Mouse (Mus musculus): ENCODE data around the gene Gm9945.

The Gm9945 gene

DNA sequence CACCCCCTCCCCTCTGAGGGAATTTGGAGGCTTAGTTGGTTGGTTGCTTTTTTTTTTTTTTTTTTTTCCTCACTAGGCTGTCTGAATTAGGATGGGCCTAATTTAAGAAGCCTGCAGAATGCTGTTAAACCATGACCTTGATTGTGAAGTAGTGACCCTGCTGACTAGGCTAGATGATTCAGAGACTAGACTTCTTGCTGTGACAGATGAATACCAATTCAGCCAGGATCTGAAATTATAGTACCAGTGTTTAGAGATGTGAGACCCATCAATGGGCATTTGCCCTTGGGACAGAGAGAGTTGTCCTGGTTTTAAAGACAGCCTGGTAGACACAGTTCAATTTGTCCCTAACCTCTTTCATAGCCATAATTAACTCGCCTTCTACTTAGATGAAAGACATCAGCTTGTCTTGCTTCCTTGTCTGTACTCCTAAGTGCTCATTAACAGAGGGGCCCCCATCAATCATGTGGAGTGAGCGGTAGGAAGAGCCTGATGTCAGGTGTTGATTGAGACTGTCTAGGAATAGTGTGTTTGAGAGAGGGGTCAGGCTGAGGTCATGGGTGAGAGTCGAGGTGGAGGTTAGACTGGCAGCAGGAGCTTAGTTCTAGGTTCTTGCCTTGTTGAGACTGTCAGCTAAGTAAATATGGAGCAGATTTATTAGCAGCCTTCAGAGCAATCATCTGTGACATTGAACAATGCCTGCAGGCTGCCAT, 13.4 kb downstream of the Gm9945 start:
- DNase-seq (ENCODE audit: low spot score): no peak

- DNase-seq (ENCODE audit: low spot score): no peak
Measured at GRCm38 (mm10) chr11:53495417-53495816, 15.5 kb downstream of the Gm9945 start.

- no peak for DNase-seq (ENCODE audit: low spot score)
Measured at GRCm38 (mm10) chr11:53496946-53497345, 17.0 kb downstream of the Gm9945 start.

- DNase-seq (ENCODE audit: low spot score): peak; percentile 81
Measured at GRCm38 (mm10) chr11:53500569-53500968, 20.6 kb downstream of the Gm9945 start.

DNA sequence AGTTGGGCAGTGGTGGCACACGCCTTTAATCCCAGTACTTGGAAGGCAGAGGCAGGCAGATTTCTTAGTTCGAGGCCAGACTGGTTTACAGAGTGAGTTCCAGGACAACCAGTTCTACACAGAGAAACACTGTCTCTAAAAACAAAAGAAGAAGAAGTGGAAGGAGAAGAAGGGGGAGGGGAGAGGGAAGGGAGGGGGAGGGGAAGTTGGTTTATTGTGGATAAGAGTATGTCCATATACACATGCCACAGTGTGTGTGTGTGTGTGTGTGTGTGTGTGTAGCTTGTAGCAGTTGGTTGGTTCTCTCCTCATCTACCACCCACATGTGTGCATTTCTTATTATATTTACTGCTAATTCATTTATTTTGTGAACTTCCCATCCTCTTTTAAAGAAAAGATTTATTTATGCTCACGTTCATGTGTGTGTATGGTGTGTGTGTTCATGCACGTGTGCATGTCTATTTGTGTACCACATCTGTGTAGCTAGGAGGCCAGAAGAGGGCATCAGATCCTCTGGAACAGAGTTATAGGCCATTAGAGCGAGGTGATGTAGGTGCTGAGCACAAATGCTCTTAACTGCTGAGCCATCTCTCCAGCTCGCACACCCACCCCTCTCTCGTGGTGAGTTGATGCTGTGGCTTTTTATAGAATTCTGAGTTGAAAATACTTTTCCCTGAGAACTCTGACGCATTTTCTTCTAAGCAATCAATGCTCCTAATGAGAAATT, 22.2 kb downstream of the Gm9945 start:
- DNase-seq (ENCODE audit: low spot score): no peak

DNA sequence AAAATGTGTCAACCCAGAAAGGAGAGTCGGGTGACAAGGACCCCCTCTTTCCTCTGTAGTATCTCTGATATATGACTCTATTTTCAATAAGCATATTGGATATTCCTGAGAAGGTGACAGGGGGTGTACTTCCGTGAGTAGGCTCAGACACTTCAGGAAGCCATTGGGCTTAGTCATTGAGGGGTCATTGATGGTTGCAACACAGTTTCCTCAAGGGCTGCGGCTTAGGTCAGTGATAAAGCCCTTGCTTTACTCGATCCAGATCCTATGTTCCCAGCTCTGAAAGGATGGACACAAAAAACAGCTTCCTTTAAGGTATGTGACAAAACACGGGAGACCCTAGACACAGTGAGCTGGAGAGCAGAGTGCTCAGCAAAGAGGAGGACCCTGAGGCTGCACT, 23.8 kb downstream of the Gm9945 start:
- no peak for DNase-seq (ENCODE audit: low spot score)

GRCm38 (mm10) chr11:53504376-53504775, 24.4 kb downstream of the Gm9945 start:
- no peak for DNase-seq (ENCODE audit: low spot score)

DNA sequence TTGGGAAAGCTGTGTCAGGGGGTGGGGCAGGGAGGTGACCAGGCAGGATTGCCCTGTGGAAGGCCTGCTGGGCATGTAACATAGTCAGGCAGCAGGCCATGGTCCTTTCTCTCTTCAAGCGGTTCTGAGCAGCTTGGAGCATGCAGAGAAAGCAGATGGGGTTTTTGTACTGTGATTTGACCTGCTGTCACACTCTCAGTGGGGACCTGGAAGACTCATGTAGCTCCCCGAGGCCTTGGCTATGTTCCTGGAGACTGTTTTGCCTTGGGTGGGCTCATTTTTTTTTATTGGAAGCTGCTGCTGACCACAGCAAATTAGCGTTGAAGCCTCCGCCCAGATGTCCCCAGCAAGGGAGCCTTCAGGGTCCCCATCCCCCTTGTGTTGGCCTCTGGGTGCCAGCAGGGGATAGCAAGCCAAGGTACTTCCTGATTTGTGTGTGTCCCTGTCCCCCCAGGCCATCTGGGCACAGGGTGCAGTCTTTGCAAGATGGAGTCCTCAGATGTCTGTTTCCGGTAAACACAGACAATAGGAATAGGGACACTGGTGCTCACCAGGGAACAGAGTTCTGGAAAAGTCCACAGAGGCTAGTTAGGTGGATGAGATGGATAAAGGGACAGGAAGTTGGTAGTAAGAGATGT, 25.2 kb downstream of the Gm9945 start:
- no peak for DNase-seq (ENCODE audit: low spot score)

GRCm38 (mm10) chr11:53507098-53507805, 27.3 kb downstream of the Gm9945 start:
- no peak for DNase-seq (ENCODE audit: low spot score)

- DNase-seq (ENCODE audit: low spot score): no peak
Measured at GRCm38 (mm10) chr11:53508152-53508551, 28.2 kb downstream of the Gm9945 start.

DNA sequence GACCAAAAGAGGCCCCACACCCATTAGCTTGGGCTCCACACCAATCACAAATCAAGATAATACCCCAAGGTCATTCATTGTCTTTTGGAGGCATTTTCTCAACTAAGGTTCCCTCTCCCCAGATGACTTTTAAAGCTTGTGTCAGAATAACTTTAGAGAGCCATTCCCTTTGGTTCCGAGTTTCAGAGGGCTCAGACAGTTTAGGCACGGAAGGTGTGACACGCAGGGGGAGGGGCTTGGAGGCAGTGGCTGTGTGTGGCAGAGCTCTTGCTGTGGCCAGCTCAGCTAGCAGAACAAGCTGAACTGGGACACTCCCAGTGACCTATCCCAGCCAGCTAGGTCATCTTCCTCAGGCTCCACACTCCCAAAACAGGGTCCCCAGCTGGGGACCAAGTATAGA, 28.6 kb downstream of the Gm9945 start:
- no peak for DNase-seq (ENCODE audit: low spot score)

GRCm38 (mm10) chr11:53510351-53510750, 30.4 kb downstream of the Gm9945 start:
- no peak for DNase-seq (ENCODE audit: low spot score)

- DNase-seq (ENCODE audit: low spot score): no peak
Measured at GRCm38 (mm10) chr11:53516775-53517627, 37.0 kb downstream of the Gm9945 start.

- DNase-seq (ENCODE audit: low spot score): no peak
Measured at GRCm38 (mm10) chr11:53518759-53519158, 38.8 kb downstream of the Gm9945 start.

- peak; percentile 68 for DNase-seq (ENCODE audit: low spot score)
Measured at GRCm38 (mm10) chr11:53519207-53520121, 39.5 kb downstream of the Gm9945 start, which contains the start of gene Sept8. Gene Sept8, plus strand, starts transcription at chr11:53519257.

DNA sequence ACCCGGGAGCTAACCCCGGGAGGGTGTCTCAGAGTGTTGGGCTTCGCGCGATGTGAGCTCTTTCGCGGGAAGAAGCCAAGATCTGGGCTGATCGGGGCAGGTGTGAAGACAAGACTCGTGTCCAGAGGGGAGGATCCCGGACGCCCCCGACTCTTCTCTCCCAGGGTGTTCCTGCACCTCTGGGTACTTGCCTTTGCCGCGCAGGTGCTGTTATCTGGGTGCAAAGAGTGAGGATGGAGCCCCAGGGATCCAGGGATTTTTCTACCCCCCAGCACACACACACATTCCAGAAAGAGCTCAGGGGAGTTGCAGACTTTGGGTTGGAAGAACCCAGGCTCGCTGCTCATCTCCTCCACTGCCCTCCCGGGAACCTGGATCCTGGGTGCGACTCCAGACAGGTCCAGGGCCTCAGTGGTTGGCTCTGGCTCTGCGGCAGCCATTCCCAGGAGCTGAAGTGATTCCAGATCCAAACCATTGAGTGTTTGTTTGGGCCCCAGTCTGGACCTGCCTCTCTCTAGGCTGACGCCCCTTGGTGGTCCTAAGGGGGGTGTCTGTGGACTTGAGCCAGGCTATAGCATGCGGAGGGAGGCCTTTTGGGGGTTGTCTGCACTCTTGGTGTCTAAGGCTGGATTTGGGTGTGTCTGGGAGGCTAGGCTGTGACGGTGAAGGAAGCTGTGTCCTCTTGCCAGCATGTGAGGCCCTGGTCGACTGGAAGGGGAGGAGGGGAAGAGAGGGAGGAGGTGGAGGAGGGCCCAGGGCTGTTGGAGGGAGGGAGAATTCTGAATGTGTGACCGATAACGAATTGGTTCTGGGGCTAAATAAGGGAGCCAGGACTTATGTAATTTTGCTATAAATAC, 40.4 kb downstream of the Gm9945 start:
- DNase-seq (ENCODE audit: low spot score): peak; percentile 64

- DNase-seq (ENCODE audit: low spot score): no peak
Measured at GRCm38 (mm10) chr11:53521120-53521820, 41.3 kb downstream of the Gm9945 start.

GRCm38 (mm10) chr11:53521821-53522131, 41.8 kb downstream of the Gm9945 start:
- peak; percentile 43 for DNase-seq (ENCODE audit: low spot score)

GRCm38 (mm10) chr11:53522362-53522761, 42.4 kb downstream of the Gm9945 start:
- DNase-seq (ENCODE audit: low spot score): no peak

Data from urinary bladder, postnatal 14 days (tissue).